Mouse (Mus musculus): ENCODE measurements around the gene Sod3. TPM values are rescaled to one million over a fixed set of nuclear protein-coding genes. Genes with fewer than 3 reads are reported as not detected.

Sod3 gene
- not detected for polyA plus RNA-seq (2017; shearing (Covaris generic))

DNA sequence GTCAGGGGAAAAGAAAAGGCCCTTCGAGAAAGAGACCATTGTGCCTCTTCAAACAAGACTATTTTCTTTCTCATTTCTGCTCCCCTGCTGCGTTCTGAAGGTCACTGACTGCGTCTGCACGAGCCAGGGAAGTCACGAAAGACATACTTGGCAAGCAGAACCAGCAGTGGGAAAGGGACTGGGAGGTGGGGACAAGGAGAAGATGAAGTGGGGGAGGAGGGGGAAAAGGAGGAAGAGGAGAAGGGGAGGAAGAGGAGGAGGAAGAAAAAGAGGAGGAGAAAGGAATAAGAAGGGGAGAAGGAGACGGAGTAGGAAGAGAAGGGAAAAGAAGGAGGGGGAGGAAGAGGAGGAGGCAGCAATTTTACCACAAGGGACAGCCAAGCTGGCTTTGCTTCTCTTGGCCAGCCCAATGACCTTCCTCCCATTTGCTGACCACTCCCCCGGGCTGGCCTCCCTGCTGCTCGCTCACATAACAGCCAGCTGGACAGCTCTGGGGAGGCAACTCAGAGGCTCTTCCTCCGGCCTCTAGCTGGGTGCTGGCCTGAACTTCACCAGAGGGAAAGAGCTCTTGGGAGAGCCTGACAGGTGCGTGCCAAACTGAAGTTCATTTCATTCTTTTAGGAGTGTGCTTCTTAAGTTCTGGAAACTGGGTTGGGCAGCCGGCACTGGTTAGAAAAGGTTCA, at the start of gene Sod3:
Gene Sod3 (plus strand): TSS at position 324 of the 683 bp plus-strand sequence.
- ATAC-seq: no peak

DNA sequence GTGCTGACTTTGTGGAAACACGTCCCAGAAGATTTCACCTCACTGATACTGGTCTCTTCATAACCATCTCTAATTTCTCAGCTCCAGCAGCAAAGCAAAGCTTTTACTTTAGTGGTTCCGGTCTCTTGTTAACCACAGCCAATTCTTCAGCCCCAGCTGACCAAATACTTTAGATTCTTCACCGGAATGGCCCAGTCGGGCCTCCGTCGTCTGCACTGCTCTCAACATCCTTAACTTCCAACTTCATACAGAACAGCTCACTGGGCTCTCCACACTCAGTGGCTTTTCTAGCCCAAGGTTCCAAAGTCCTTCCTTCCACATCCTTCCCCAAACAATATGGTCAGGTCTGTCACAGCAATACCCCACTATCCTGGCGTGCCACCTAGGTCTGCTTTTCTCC, 46.7 kb upstream of the Sod3 start:
- no peak for ATAC-seq

DNA sequence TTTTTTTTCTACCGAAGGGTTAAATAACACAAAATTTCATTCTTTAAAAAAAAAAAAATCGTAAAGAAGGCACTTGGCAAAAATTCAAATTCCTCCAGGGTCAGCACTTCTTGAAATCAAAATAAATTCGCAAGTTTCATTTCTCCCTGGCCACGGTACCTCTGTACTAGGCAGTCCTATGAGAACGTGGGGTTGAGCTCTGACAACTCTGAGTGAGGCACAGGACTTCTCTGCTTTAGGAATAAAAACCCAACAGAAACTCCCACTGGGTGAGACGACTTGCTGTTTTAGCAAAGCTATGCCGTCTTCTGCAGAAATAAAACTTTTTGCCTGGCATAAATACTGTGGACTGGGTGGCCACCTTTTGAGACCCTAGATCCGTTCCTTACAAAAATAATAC, 44.1 kb upstream of the Sod3 start:
- ATAC-seq: no peak

DNA sequence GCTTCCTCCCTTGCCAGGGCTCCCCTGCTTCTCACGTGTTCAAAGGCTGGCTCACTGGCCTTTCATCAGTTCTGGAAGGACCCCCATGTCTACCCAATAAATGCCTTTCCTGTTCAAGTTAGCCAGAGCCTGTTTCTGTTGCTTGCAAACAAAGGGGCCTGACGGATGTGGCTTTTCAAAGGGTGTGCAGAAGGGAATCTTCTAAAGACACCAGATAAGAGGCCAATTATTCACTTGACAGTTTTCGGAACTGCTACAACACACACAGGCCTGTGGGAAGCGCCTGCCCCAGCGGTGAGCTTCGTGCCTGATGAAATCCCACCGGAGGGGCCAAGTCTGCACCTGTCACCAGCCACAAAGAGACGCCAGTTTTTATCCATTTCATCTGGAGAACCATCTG, 31.5 kb upstream of the Sod3 start:
- no peak for ATAC-seq

DNA sequence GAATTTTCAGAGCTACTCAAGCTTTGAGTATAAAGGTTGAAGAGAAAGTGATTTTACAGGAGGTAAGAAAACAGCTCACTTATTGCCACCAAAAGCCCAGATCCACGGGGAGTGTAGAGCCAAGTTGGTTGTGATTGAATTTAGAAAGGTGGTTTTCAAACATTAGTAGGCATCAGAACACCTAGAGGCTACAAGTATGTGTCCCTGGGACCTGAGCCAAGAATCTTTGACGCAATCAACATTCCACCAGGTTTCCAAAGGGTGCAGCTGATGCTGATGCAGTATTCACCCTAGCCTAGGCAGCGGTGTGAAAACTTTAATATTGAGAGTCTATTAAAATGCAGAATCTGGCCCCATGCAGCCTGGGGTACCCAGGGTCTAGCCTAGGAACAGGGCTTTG, 28.0 kb upstream of the Sod3 start:
- ATAC-seq: no peak

DNA sequence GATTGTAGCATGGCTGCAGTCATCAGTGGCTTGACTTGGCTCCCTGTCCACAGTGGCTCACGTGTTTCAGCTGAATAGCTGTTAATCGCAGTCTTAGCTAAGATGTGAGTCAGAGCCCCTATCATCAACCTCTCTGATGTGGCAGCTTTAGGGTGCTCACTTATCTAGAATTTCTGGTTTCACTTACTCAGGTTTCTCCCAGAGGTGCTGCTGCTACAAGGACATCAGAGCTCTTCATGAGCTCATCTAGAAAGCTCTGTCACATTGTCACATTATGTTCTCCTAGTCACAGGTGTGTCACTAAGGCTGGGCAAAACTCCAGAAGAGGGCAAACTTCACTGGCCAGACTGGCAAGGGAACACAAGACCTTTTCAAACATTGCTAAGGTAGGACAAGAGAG, 24.5 kb upstream of the Sod3 start:
- ATAC-seq: no peak

DNA sequence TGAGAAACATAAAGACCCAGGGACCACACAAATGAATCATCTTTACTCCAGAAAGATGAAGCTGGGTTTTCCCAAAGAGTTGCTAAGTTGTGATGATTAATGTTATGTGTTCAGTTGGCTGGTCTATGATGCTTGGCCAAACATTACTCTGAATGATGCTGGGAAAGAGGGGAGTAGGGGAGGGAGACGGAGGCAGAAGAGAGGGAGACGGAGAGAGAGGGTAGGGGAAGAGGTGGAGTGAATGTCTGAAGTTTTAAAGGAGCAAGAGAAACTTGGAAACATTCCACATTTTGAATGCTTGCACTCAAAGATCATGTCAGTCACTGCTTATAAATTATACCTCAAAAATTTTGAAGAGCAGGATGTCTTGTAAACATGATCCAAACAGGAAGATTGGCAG, 16.7 kb upstream of the Sod3 start:
- no peak for ATAC-seq

DNA sequence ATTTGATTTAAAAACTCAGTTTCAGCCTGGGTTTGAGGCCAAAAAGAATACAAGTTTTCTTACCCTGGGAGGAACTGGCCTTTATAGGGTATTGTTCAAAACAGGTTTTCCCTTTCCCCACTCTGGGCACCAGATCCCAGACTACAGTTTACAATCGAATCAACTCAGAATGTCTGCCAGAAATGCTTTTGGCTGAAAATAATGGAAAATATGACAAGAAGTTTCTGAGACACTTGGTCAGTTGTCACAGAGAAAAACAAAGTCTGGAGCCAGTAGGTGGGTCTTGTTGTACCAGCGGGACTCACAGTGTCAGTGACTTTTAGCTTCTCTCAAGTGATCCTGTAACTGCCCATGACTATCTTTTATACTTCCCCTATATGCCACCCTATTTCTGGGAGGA, 13.1 kb upstream of the Sod3 start:
- ATAC-seq: no peak

DNA sequence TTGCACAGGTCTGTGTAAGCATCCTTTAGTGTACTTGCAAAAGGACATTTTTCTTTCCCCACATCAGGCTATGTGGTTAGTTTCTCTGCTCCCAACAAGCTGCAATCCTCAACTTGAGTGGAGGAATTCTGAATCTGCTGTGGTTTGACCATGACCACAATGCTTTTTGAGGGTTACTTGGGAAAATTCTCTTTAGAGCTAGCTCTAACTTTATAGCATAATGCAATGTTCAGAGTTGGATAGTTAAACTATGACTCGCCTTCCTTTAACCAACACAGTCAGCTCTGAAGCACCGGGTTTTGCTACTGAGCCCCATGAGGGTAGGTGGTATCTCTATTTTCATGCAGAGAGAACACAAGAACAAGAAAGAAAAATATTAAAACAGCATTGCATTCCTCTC, 12.0 kb upstream of the Sod3 start:
- ATAC-seq: no peak

DNA sequence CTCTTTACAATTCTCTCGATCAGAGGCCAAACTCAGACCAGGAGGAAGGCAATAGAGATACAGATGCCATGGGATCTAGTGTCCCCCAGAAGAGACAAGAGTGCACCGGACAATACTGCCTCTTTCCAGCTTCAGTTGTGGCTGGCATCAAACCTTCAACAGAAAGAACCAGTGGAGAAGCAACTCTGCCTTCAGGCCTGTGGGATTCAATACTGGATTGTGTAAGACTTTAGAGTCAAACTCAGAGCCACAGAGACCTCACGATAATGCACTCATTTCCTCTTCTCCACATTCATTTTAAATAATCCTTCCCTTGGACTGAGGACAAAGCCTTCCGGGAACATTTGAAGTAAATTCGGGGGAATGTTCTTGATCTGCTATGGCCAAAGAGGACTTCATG, 10.9 kb upstream of the Sod3 start:
- ATAC-seq: no peak

DNA sequence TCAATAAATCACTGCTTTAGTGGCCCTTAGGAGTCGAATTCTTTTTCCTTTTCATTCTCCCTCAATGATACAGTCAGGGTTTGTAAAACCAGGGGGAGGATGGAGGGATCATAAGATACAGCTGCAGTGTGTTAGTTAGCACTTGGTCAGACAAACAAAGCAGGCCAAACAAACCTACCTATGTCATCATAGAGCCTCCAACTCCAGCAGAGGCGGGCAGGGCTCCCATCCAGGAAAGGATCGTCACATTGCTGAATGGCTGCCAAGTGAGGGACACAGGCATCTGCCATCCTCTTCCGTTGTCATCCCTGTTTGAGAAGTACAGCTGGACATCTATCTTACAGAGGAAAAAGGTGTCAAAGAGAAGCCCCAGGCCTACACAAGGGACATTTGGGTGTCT, 9.2 kb upstream of the Sod3 start:
- ATAC-seq: no peak

DNA sequence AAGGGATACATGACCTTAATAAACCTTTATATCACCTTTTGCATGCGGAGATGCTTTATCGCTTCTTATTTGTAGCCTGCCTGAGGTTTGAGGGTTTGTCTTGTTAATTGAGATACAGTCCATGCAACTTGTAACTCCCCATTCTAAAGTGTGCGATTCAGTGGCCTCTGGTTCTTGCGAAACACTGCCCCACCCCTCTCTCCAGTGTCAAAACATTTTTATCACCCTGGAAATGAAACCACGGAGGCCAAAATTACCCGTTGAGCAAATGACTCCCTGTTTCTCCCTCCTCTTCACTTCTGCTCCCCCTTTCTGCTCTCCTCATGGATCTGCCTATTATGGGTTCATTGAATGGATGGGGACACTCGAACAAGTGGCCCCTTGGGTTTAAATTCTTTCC, 8.0 kb upstream of the Sod3 start:
- ATAC-seq: no peak

DNA sequence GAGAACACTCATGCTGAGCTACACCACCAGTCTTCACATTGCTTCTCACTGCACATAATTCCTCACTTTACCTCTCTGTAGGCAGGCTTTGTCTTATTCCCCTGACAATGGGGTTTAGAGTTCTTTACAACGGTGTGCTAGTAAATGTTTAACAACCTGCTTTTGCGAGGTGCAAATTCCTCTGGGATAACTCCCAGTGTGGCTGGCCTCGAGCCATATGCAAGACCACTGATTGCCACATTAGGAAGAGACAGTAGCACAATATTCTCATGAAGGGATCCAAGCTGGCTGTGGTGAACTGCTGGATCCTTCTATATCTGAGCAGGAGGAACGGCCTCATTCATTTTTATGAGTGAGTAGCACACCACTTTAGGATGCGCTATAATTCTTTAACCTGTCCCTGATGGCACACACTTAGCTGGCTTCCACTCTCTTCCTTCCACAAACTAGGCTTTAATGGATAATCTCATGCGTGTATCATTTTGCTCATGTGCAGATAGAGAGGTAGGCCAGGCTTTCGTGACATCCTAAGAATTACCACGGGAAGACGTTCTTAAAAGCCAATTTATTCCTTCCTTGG, 6.3 kb upstream of the Sod3 start:
- ATAC-seq: no peak

DNA sequence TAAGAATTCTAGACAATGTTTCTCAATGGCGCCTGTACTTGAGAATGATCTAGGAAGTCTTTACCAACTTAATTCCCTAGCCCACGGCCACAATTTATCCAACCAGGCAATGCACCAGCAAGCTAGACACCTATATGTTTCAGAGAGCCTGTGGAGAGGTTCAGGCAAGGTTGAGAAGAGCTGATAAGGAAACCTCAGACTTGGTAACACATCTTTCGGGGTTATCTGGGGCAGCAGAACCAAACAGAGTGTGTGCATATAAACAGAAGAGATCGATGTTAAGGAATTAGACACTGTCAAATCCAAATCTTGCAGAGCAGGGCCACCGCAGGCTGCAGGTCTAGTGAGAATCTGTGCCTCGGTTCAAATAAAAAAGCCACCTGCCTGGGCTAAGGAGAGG, 5.5 kb upstream of the Sod3 start:
- ATAC-seq: no peak

DNA sequence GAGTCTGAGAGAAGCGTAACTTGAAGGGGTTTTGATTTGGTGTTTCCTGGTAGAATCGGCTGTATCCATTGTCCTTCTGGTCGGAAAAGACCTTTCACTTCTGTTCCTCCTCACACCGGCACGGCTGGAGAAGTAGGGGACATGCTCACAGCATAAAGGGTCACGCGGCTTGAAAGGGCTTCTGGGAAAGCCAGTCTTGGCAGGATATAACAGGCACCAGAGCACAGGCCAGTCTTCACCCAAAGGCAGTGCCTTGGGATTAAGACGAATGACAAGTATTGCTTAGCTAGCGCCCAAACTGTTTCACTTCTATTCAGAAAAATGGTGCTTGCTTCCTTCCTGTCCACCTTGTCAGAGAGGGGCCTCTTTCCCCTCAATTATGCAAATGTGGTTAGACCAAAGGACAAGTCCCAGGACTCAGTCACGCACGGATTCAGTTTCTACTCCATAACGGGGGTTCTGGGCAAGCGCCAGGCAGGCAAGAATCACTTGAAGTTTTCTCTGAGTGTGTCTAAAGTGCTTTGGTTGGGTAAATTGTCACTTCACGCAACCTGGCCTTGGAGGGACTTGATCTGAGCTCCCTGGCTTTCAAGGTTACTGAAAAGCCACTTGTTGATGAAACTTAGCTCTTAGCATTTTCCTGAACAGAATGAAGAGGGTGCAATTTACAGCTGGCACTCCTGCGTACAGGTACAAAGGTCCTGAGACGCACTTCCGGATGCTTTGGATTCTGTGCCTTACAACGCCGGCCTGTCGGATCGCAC, 3.1 kb upstream of the Sod3 start:
- ATAC-seq: no peak

DNA sequence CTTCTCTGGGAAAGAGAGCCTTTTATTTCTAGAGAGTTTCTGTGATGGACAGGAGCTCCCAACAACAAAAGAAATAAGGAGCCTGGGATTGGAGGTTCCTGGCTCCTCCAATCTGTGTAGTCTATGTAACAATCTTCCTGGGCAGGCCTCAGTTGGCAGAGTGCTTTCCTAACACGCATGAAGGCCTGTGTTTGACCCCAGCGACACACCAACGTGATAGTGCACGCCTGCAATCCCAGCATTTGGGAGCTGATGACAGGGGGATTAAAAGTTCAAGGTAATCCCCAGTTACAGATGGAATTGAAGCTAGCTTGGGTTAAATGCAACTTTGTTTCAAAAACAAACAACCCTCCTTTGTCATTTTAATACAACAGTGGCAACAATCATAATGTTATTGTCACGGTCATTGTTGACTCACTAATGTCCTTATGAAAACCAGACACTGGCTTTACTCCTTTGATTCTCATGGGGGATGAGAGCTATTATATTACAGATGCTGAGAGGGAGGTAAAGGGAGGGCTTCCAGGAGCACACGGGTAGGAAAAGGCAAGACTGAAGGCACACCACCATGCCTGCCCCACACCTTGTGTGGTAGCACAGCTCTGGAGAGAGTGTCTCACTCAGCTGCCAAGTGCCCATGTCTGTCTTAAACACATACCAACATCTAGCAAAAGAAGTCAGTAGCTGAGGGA, 669 bp upstream of the Sod3 start:
- no peak for ATAC-seq

DNA sequence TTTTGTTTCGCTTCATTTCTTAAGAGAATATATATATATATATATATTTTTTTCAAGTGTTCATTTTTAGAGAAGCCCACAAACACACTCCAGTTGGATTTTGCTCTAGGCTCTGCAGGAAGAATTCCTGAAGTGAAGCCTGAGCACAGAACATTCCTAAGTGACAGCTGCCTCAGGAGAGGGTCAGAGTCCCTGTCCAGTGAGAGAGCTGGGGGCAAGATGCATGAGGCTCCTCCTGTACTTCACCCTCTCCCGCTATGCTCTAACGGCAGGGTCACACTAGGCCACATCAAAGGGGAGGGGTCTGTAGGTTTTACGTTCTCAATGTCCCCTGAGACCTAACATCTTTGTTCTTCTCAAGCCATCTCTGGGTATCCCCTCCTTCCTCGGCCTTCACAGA, 930 bp downstream of the Sod3 start:
- no peak for ATAC-seq

DNA sequence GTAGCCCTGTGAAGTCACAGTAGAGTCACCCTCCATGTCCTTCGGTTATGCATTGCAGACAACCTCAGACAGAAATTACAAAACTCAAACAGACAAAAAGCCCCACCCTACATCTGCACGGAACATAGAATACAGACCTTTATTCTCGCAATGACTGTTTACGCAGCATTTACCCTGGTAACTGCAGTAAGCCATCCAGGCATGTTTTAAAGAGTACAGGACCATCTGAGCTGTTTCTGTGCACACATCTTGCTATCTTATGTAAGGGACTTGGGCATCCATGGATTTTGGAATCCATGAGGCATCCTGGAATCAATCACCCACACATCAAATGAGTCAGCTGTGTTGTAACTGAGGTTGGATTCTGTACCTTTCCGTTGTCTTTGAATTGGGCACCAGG, 2.3 kb downstream of the Sod3 start:
- ATAC-seq: no peak

DNA sequence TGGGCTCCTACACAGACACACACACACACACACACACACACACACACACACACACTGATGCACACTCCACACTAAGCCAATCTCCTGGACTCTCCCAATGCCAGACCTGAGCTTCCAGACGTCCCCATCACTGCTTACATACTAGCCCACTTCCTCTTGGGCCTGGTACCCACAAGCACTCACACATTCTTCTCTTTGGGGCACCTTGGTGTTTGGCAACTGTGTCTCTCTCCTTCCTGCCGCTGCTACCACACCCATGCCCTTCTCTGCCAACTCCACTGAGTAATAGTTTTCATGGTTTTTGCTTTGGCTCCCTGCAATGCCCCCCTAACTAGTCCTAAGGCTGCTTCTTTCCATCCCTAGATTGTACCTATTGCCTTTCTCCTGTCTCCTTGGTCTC, 3.1 kb downstream of the Sod3 start:
- no peak for ATAC-seq

DNA sequence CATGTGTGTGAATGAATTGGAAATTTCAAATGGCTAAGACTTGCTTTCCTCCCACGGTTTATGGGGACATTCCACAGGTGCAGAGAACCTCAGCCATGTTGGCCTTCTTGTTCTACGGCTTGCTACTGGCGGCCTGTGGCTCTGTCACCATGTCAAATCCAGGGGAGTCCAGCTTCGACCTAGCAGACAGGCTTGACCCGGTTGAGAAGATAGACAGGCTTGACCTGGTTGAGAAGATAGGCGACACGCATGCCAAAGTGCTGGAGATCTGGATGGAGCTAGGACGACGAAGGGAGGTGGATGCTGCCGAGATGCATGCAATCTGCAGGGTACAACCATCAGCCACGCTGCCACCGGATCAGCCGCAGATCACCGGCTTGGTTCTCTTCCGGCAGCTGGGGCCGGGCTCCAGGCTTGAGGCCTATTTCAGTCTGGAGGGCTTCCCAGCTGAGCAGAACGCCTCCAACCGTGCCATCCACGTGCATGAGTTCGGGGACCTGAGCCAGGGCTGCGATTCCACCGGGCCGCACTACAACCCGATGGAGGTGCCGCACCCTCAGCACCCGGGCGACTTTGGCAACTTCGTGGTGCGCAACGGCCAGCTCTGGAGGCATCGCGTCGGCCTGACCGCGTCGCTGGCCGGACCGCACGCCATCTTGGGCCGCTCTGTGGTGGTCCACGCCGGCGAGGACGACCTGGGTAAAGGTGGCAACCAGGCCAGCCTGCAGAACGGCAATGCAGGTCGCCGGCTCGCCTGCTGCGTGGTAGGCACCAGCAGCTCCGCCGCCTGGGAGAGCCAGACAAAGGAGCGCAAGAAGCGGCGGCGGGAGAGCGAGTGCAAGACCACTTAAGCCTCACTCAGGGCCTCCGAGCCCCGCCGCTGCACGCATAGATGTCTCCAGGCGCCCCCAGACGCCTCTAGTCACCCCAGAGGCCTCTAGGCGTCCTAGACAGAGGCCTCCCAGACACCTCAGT, 4.6 kb downstream of the Sod3 start:
- ATAC-seq: no peak

DNA sequence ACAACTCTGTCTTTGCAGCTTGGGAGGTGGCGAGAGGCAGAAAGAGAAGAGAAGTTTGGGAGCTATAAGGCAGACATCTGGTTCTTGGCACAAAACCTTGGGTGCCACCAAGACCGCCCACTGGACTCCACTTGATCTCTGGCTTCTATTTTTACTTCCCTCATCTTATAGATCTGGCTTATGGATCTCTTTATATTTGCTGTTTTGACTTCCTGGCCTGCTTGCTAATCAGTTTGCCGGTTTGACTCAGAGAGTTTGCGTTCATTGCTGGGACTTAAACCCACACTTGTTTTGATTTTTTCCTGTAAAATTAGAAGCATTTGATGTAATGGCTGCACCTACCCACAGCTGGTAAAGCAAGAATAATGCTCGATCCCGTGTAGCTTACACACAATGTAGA, 7.3 kb downstream of the Sod3 start:
- ATAC-seq: no peak

DNA sequence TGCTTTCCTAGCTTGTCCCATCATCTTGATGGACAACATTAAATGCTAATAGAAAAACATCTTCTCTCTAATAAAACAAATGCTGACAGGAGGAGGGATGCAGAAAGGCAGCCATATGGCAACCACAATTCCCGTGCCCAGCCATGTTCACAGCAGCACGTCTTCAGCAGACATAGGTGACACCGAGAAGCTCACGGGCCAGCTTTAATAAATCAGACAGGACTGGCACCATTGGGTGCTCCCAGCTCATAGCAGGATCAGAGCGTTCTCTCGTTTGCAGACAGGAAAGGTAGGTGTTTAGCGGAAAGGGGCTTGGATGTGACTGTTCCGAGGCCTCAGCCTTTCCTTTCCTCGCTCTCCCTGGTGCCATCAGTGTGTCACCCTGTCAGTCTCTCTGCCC, 12.3 kb downstream of the Sod3 start:
- no peak for ATAC-seq

Measured in inflammation-experienced regulatory T-cells, adult 6 months (primary cell).